Mouse (Mus musculus): ENCODE data around the gene Zdhhc20.
A peak's percentile ranks its signal among the peaks of the same experiment; 100 is the strongest.

The Zdhhc20 gene

GRCm38 (mm10) chr14:57825788-57826751, 64.0 kb downstream of the Zdhhc20 start, which contains the start of the genes Ska3 and Mrpl57:
Gene Ska3, minus strand, starts transcription at chr14:57826185.
Gene Mrpl57, plus strand, starts transcription at chr14:57826234.
- DNase-seq (ENCODE audit: low spot score), result peak; percentile 95

- no peak for DNase-seq (ENCODE audit: low spot score)
Measured at GRCm38 (mm10) chr14:57820839-57821238, 69.2 kb downstream of the Zdhhc20 start.

DNA sequence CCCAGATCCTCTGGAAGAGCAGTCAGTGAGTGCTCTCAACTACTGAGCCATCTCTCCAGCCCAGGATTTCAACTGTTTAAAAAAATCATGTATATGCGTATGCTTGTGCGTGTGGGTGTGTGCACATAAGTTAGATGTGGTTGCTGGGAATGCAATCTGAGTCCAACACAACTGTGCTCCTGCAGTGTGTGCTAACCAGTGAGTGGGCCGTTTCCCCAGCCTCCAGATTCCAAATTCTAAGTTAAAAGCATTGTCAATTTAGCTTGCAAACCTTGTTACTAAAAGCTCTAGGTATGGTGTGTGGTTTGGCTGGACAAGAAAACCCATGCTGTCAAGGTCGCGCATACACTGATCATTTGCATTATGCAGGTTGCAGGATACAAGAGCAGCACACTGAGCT, 78.2 kb downstream of the Zdhhc20 start:
- no peak for DNase-seq (ENCODE audit: low spot score)

- DNase-seq (ENCODE audit: low spot score), result no peak
Measured at GRCm38 (mm10) chr14:57810886-57811285, 79.2 kb downstream of the Zdhhc20 start.

- no peak for DNase-seq (ENCODE audit: low spot score)
Measured at GRCm38 (mm10) chr14:57808558-57808957, 81.5 kb downstream of the Zdhhc20 start.

DNA sequence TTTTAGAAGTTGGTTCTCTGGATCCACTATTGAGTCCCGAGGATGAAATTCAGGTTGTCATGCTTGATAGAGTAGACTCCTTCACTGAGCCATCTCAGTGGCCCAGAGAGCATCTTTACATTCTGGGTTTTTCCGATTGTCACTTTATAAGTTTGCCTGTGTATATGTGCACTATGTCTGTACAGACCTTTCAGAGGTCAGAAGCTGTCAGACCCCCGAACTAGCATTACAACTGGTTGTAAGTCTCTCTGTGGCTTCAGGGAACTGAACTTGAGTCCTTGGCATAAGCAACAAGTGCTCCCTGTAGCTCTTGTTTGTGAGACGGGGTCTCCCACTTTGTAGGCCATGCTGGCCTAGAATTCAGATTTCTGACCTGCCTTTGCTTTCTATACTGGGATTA, 86.3 kb downstream of the Zdhhc20 start:
- no peak for DNase-seq (ENCODE audit: low spot score)

- DNase-seq (ENCODE audit: low spot score), result peak; percentile 98
Measured at GRCm38 (mm10) chr14:57797991-57798931, 91.8 kb downstream of the Zdhhc20 start, which contains the start of gene Sap18. Gene Sap18, plus strand, starts transcription at chr14:57798180.

DNA sequence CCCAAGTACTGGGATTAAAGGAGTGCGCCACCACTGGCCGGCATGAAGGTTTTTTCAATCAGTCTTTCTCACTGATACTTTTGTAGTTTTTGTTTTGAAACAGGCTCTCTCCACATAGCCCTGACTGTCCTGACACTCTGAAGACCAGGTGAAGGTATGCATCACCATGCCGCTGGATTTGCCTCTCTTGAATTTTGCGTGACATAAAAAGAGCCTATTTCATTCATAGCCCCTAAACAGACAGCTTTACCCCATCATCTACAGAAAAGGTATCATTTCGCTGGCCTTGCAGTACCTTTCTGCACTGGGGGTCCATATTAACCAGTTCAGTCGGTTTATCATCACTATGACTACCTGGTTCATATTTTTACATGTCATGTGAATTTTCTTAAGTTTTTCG, 92.5 kb downstream of the Zdhhc20 start:
- DNase-seq (ENCODE audit: low spot score), result no peak

- DNase-seq (ENCODE audit: low spot score), result no peak
Measured at GRCm38 (mm10) chr14:57791171-57791570, 98.9 kb downstream of the Zdhhc20 start.

- DNase-seq (ENCODE audit: low spot score), result no peak
Measured at GRCm38 (mm10) chr14:57789759-57790158, 100.3 kb downstream of the Zdhhc20 start.

DNA sequence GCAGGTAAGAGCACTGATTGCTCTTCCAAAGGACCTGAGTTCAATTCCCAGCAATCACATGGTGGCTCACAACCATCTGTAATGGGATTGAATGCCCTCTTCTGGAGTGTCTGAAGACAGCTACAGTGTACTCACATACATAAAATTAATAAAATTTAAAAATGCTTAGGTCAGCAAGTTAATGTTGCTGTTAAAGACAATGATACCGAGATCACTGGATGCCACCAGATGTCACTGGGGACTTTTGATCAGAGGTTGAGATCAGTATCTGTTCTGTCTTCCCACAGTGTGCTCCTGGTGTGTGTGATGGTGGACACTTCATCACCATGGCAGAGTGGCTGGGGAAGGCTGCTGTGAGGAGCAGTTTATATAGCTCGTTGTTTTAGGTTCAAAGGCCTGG, 100.8 kb downstream of the Zdhhc20 start:
- DNase-seq (ENCODE audit: low spot score), result no peak

DNA sequence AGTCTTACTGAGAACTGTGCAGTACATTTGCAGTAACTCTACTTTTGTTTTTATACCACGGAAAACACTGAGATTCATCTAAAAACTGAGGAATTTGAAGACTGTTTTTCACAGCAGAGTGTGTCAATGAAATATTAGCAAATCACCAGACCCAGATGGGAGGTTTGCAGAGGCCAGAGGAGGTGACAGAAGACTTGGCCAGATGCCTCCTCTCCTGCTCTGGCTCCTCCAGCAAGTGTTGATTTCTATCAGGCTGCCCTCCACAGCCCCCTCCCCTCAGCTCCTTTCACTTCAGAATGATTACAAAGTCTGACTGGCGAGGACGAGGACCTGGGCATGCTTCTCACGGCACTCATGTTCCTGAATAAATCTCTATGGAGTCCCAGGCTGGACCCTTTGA, 102.7 kb downstream of the Zdhhc20 start:
- no peak for DNase-seq (ENCODE audit: low spot score)

All from testis, postnatal 14 days (tissue).